Mouse (Mus musculus): ENCODE results near the gene Chd8.

GRCm38 (mm10) chr14:52232249-52232648 is 25.3 kb downstream of the Chd8 start:
- TF ChIP-seq CTCF (IDR thresholded peaks at IDR 0.05; ENCODE audit: extremely low read depth, insufficient read depth, low read length) (no peak), POLR2A (IDR thresholded peaks at IDR 0.05; ENCODE audit: extremely low read depth, insufficient read depth, low read length) (no peak)

All from cortical plate, adult 2 months (tissue).